Mouse (Mus musculus) frontal cortex, postnatal 10 days (tissue): ENCODE measurements around the gene Sf3b1.
"Not testable (repeated sequence)": the region's sequence is repeated elsewhere in the genome, so short reads cannot be mapped to it uniquely, and the experiment has no call there.

ENCODE experiments used
- DNase-seq, 2 experiments: peaks; one replicate each; pipeline ENCODE4 v3.0.0; 2022; ENCODE audit warnings: low spot score in 2 of 2, mixed read lengths in 1 of 2

The Sf3b1 gene

GRCm38 (mm10) chr1:55027253-55027801, at the start of gene Sf3b1:
Gene Sf3b1, minus strand, starts transcription at chr1:55027481.
- peak; percentile 92 to 95 for DNase-seq

DNA sequence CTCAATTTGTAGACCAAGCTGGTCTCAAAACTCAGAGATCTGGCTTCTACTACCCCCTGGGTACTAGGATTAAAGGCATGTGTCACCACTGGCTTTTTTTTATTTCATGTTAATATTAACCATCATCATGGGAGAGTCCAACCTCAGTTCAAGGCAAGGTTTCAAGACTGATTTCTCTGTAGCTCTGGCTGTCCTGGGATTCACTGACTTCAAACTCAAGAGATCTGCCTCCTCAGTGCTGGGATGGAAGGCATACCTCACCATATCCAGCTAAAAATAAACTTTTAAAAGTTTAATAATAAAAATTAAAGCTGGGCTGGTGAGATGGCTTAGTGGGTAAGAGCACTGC, 49.1 kb upstream of the Sf3b1 start:
- DNase-seq, result no peak

DNA sequence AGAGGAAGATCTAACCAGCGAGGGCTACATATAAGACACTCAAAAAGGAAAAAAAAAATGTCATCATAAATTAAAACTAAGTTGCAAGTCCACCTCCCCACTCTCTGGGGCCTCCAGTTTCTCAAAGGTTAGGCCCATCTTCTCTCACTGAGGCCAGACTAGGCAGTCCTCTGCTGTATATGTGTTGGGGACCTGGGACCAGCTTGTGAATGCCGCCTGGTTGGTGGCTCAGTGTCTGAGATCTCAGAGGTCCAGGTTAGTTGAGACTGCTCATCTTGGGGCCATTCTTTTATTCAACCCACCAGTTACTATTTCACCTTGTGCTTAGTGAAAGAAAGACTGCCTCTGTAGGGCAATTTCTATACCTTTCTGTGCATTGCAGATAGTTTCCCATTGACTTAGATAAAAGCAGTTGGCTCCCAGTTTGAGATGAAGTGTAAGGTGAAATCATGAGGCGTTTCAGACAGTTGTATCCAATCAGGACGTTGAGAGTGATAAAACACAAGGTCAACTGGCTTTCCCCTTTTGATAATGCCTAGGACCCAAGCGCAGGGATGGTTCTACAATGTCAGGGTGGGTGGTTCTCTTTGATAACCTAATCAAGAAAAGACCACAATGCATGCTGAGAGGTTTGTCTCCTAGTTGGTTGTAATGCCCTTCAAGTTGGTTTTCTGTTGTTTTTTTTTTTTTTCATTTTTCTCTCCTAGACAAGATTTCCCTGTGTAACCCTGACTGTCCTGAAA, 48.5 kb upstream of the Sf3b1 start:
- DNase-seq, result no peak

DNA sequence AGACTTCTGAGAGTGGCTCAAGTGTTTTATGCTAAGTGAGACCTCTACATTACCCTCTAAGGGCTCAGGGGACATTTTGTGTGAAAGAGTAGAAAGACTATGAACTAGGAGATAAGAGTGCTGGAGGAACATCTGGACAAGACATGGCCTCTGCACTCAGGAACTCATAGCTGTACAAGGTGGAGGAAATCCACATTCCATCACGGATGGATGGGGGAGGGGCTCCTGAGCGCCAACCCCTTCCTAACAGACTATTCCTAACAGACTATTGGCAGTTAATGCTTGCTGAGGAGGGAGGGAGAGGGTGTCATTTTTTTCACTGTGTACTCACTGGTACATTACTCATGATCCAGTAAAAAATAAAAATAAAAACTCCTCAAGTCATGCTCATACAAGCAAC, 47.5 kb upstream of the Sf3b1 start:
- no peak for DNase-seq

DNA sequence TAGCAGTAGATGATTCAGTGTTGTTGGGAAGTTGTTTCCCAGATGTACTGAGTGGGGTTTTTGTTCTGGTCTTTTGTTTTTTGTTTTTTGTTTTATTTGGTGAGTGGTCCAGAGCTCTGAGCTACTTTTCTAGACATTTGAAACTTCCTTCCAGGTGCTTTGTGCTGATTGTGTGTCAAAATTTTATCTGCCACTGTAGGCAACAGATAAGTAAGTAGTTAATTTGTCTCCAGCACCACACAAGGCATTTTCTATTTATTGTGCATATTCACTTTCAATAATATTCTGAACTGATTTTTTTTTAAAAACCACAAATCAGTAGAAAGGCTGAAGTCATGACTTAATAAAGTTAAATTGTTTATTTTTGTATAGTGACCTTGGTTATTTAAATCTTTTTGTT, 45.0 kb upstream of the Sf3b1 start:
- DNase-seq, result not testable (repeated sequence)

DNA sequence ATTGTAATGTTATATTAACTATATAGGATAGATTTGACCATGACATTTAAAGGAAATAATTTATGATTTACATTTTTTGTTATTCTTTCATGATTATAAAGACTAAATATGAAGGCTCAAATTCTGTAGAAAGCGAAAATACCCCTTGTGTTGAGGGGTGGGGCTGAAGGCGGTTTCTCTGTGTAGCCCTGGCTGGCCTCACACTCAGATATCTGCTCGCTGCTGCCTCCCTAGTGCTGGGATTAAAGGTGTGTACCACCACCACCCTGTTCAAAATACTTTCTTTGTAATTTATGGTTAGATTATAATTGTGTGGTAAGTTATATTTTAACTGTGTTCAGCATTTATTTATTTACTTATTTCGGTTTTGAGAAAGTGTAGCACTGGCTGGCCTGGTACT, 34.5 kb upstream of the Sf3b1 start:
- no peak for DNase-seq

- no peak for DNase-seq
These were observed 33.8 kb upstream of the Sf3b1 start for GRCm38 (mm10) chr1:55061099-55061498.

DNA sequence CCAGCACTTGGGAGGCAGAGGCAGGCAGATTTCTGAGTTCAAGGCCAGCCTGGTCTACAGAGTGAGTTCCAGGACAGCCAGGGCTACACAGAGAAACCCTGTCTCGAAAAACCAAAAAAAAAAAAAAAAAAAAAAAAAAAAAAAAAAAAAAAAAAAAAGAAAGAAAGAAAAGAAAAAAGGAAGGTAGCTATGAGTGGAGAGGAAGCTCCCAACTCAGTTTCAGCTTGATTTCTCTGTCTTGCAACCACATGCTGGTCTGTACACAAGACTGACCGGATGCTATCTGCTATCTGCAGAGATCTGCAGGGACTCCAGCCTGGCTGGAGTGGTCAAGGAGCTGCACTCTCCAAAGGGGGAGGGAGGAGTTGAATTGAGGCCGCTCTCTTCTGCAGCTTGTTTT, 31.1 kb upstream of the Sf3b1 start:
- DNase-seq, result not testable (repeated sequence)

DNA sequence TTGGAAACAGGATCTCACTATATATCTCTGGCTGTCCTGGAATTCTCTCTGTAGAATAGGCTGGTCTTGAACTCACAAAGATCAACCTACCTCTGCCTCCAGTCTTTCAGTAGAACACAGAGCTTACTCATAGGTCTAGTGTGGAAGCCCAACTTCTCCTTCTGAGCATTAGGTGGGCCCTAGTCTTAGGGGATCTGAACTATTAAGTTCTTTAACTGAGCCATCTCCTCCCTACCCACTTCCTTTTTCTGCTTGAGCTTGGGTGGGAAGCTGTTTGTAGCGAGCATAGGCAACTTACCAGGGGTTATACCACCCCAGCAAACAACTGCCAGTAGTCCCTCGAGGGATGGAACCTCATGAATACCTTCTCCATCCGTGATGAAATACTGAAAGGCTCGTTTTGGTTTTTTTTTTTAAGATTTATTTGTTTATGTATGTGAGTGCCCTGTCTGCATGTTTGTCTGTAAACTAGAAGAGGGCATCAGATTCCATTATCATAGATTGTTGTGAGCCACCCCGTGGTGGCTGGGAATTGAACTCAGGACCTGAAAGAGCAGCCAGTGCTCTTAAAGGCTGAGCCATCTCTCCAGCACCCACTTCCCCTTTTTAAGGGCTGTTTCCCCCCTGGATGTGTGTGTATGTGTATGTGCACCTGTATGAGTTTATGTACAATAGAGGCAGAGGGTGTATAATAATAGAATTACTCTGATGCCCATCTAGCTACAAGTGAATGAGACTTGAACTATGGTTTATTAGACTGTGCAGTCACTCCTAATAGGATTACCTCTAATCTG, 28.2 kb upstream of the Sf3b1 start:
- no peak for DNase-seq

DNA sequence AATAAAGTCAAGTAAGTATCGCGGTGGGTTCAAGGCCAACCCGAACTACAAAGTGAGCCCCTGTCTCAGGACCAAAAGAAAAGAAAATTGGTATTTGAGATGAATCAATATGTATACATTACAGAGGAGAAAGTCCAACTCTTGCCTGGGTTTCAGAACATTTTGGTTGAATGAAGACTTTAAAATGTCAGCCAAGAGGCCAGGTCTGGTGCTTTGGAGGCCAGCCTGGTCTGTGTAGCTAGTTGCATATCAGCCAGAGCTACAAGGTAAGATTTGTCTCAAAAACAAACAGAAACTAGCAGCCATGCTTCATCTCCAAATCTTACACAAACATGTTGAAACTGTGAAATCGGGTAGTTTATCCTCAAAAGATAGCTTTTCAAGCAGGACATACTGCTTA, 26.3 kb upstream of the Sf3b1 start:
- no peak for DNase-seq

GRCm38 (mm10) chr1:55053005-55053404, 25.7 kb upstream of the Sf3b1 start:
- peak in 1 of 2 experiments; percentile 52 for DNase-seq

DNA sequence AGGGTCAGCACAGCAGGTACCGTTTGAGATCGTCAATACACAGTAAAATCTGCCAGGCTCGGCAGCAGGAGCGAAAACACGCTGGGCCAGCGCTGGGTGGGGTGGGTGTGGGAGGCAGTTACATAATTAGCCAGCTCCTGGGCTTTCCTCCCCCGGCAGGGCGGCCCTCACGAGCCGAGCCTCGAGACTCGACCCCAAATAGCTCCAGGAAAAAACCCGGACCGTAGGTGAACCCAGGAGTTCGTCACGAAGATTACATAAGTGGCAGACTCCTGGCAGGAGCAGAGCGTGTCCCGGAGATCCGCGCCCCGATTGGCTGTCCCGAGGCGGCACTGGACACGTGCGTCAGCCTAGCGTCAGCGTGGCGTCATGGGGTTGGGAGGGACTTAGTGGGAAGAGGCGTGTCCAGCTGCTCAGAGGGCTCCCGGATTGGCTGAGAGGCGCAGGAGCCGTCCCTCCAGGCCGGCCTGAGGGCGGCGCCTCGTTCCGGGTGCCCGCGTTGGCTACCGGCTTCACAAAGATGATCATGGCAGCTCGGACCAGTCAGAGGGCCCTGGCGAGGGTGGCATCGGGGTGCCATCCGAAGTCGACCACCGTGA, 25.2 kb upstream of the Sf3b1 start, which contains the start of gene Coq10b:
Gene Coq10b, plus strand, starts transcription at position 416 of the 599 bp plus-strand sequence.
- DNase-seq, result peak; percentile 98 to 99

DNA sequence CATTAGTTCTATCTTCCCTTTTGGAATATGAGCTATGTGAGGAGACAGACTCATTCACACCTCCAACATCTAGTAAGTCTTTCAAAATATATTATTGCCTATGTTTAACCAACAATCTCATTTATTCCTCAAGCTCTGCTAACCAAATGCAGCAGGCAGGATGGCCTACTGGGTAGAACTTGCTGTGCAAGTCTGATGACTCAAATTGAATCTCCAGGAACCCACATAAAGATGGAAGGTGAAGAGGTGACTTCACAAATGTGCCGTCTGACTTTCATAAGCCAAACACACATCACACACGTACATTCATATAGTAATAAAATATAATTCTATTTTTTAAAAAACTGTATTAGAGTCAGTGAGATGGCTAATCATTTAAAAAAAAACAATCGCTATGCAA, 24.4 kb upstream of the Sf3b1 start:
- DNase-seq, result no peak

DNA sequence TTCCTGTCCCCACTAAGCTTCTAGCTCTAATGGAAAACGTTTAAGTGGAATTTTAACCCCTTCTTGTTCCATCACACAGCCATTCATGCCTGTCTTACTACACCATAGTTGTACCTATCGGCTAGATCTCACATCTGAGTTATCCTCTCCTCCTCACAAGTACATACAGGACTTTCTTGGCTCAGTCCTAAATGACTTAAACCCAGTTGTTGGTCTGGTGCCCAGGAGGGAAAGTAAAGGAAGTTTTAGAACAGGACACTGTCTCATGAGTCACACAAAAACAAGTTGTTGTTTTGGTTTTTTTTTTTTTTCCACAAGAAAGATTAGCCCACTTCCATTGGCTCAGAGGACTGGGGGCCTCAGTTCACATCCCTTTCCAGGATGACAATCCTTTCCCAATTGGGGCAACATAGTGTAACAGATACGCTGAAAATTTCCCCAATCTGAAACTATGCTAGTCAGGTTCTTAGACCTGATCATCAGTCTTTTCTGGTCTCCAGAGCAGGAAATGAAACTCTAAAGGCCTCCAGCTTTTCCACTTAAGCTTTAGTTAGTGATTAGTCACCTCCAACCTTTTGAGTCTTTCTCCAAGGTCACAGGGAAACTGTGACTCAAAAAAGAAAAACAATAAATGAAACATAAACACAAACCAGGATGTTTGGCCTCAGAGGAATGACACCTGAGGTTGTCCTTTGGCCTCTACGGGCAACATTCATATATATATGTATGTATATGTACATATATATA, 21.7 kb upstream of the Sf3b1 start:
- no peak for DNase-seq

- no peak for DNase-seq
These were observed 15.9 kb upstream of the Sf3b1 start for GRCm38 (mm10) chr1:55043164-55043563.

DNA sequence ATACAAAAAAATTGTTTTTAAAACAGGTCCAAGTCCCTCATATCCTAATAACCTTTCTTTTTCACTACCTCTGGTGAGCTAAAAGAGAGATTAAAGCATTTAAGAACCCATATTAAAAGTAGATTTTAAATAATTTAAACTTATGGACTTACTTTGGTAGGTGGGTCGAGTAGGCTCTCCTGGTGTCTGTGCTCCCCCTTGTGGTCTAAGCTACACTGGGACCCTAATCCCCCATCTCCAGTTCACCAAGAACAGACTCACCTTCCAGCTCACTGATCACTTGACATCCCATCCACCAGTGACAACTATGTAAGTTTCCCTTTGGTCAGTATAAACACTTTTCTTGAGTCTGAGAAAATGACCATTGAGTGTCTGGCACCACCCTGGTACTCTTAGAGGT, 15.0 kb upstream of the Sf3b1 start:
- no peak for DNase-seq

- no peak for DNase-seq
These were observed 14.4 kb upstream of the Sf3b1 start for GRCm38 (mm10) chr1:55041691-55042090.

DNA sequence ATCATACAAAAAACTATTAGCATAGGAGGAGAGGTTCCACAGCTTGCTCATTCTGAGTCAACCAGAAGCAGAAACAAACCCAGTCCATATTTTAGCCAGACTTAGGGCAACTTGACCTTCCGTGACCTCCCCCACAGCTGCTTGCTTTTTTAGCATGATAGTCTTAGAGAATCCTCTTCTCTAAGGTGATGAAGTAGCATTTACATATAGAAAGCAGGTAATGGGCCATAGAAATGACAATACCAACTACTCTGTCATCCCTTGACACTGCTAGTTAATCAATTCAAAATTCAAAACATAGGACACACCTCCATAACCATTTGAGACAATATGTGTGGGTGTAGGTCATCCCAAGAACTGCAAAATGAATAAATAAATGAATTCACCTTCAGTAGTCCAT, 12.7 kb upstream of the Sf3b1 start:
- no peak for DNase-seq

DNA sequence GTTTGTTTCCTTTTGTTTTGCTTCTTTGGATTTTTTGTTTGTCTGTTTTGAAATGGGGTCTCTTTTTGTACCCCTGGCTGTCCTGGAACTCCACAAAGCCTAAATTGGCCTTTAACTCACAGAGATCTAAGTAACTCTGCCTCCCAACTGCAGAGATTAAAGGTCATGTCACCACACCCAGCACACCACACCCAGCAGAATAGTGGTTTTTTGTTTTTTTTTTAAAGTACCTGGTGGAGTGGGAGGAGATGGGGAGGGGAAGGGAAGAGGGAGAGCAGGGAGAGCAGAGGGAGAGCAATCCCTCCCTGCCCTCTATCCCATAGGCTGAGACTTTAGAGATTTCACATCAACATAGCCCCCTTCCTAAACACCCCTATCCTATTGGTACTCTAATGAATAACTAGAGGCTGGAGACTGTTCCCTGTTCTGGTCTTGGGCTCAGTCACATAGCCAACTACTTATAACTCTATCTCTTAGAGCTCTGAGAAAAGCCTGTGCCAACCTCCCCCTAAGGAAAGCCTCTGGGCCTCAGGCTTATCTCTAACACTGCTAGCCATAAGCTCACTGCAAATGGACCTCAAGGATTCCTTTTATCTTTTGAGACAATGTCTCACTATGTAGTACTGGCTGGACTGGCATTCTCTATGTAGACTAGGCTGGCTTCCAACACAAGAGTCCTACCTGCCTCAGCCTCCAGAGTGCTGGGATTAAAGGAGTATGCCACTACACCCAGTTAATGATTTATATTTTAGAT, 3.9 kb upstream of the Sf3b1 start:
- no peak for DNase-seq

GRCm38 (mm10) chr1:55029446-55029845, 2.2 kb upstream of the Sf3b1 start:
- DNase-seq, result no peak
